Mouse (Mus musculus) midbrain, embryonic 12.5 days (tissue): ENCODE measurements around the gene Pvalb. TPM values are rescaled to one million over a fixed set of nuclear protein-coding genes. Genes with fewer than 3 reads are reported as not detected.

Source experiments
- ATAC-seq: fragments of 200-750 bp; cut with Nextera tagmentation; 2 replicates; pipeline ENCODE4 v1.8.0; 2017; ENCODE audit warnings: low read depth, moderate TSS enrichment, moderate library complexity; ENCODE audit not compliant: low FRiP score
- H3K27ac ChIP-seq: fragments of 300-500 bp; sonication (generic); replicated peaks from 2 replicates; pipeline ENCODE4 v1.5.1; 2016; ENCODE audit warnings: mild to moderate bottlenecking
- H3K27me3 ChIP-seq: fragments of 300-500 bp; sonication (generic); 2 replicates; pipeline ENCODE4 v1.6.1; 2016; ENCODE audit warnings: mild to moderate bottlenecking
- H3K36me3 ChIP-seq: fragments of 300-500 bp; sonication (generic); 2 replicates; pipeline ENCODE4 v1.6.1; 2016
- H3K4me1 ChIP-seq: fragments of 300-500 bp; sonication (generic); 2 replicates; pipeline ENCODE4 v1.6.1; 2016
- H3K4me2 ChIP-seq: fragments of 300-500 bp; sonication (generic); replicated peaks from 2 replicates; pipeline ENCODE4 v1.6.1; 2016; ENCODE audit warnings: mild to moderate bottlenecking, moderate library complexity
- H3K4me3 ChIP-seq: fragments of 300-500 bp; sonication (generic); 2 replicates; pipeline ENCODE4 v1.5.1; 2016; ENCODE audit warnings: mild to moderate bottlenecking
- H3K9ac ChIP-seq: fragments of 300-500 bp; sonication (generic); replicated peaks from 2 replicates; pipeline ENCODE4 v1.6.1; 2016; ENCODE audit warnings: mild to moderate bottlenecking, moderate library complexity
- H3K9me3 ChIP-seq: fragments of 300-500 bp; sonication (generic); 2 replicates; pipeline ENCODE4 v1.6.1; 2016; ENCODE audit warnings: mild to moderate bottlenecking
- WGBS: fragments of 180-500 bp; shearing (Covaris S2); methylation state at CpG from one replicate; pipeline ENCODE4 v1.1.7; 2016; 5-methylcytosine and 5-hydroxymethylcytosine counted together
- polyA plus RNA-seq: library from polyadenylated mRNA; unstranded; fragments of >200 nt; fragmentation: Nextera tagmentation; extraction: Ambion mirVana; gene quantifications from 2 replicates; pipeline ENCODE4 v1.2.1, GENCODE M21; 2016

Gene Pvalb
- polyA plus RNA-seq, 1 experiment from 2014 or later: 0.38 TPM

- Histone ChIP-seq H3K36me3 (no peaks in the 10 kb centered on the region), H3K4me3 (no peak overlapping the region), H3K27ac (no peak overlapping the region), H3K9ac (no peak overlapping the region), H3K27me3 (no peaks in the 10 kb centered on the region), H3K4me2 (no peak overlapping the region), H3K4me1 (peaks cover 7% of the 10 kb centered on the region), H3K9me3 (no peaks in the 10 kb centered on the region)
- ATAC-seq: no peak
- 79% methylated on average over 7 of the region's 7 CpGs for WGBS
These were observed 57.6 kb downstream of the Pvalb start for GRCm38 (mm10) chr15:78148565-78148964.

Other genes starting within 250 kb of the Pvalb start
- 6.2 and 6.8 TPM in 2 replicates for gene Foxred2, start 249.7 kb downstream of the Pvalb start, polyA plus RNA-seq
- gene Eif3d, start 235.6 kb downstream of the Pvalb start, polyA plus RNA-seq: 219 and 233 TPM in 2 replicates
- 3.1 and 3.4 TPM in 2 replicates for gene Cacng2, start 86.4 kb downstream of the Pvalb start, polyA plus RNA-seq
- gene Ift27, start 32.3 kb downstream of the Pvalb start, polyA plus RNA-seq: 114 and 120 TPM in 2 replicates
- 3.7 and 4.6 TPM in 2 replicates for gene Ncf4, start 38.4 kb upstream of the Pvalb start, polyA plus RNA-seq
- 0.18 and 0.52 TPM in 2 replicates for gene Csf2rb2, start 99.3 kb upstream of the Pvalb start, polyA plus RNA-seq
- 0.97 and 1.1 TPM in 2 replicates for gene Csf2rb, start 119.4 kb upstream of the Pvalb start, polyA plus RNA-seq
- gene Tex33, start 189.5 kb upstream of the Pvalb start, polyA plus RNA-seq: not detected in 2 replicates
- gene Tst, start 199.5 kb upstream of the Pvalb start, polyA plus RNA-seq: 4.9 and 5.5 TPM in 2 replicates
- 2.0 and 2.1 TPM in 2 replicates for gene Mpst, start 200.0 kb upstream of the Pvalb start, polyA plus RNA-seq
- gene Kctd17, start 222.2 kb upstream of the Pvalb start, polyA plus RNA-seq: 76.1 and 84.8 TPM in 2 replicates